Mouse (Mus musculus) lung, embryonic 14.5 days (tissue): ENCODE measurements around the gene Rapgef4. TPM values are rescaled to one million over a fixed set of nuclear protein-coding genes. Genes with fewer than 3 reads are reported as not detected.

ENCODE experiments used
- ATAC-seq: fragments of 200-750 bp; cut with Nextera tagmentation; 2 replicates; pipeline ENCODE4 v1.8.0; 2017; ENCODE audit warnings: mild to moderate bottlenecking, moderate TSS enrichment, moderate library complexity; ENCODE audit not compliant: insufficient read depth
- DNase-seq: peaks from one replicate; pipeline ENCODE4 v3.0.0-alpha.2; 2015
- H3K27ac ChIP-seq: fragments of 300-500 bp; sonication (generic); 2 replicates; pipeline ENCODE4 v1.5.1; 2014; ENCODE audit warnings: low read depth, mild to moderate bottlenecking, moderate library complexity
- H3K27me3 ChIP-seq: fragments of 300-500 bp; sonication (generic); 2 replicates; pipeline ENCODE4 v1.6.1; 2014; ENCODE audit warnings: low read length, control low read depth; ENCODE audit not compliant: insufficient read depth
- H3K36me3 ChIP-seq: fragments of 300-500 bp; sonication (generic); 2 replicates; pipeline ENCODE4 v1.6.1; 2014; ENCODE audit warnings: control low read depth; ENCODE audit not compliant: insufficient read depth
- H3K4me1 ChIP-seq: fragments of 300-500 bp; sonication (generic); 2 replicates; pipeline ENCODE4 v1.6.1; 2014; ENCODE audit warnings: antibody characterized with exemption, control low read depth; ENCODE audit not compliant: insufficient read depth
- H3K4me2 ChIP-seq: fragments of 300-500 bp; sonication (generic); 2 replicates; pipeline ENCODE4 v1.6.1; 2014; ENCODE audit warnings: mild to moderate bottlenecking
- H3K4me3 ChIP-seq: fragments of 300-500 bp; sonication (generic); 2 replicates; pipeline ENCODE4 v1.5.1; 2014; ENCODE audit warnings: low read depth, low read length
- H3K9ac ChIP-seq: fragments of 300-500 bp; sonication (generic); 2 replicates; pipeline ENCODE4 v1.6.1; 2014
- H3K9me3 ChIP-seq: fragments of 300-500 bp; sonication (generic); 2 replicates; pipeline ENCODE4 v1.6.1; 2016; ENCODE audit warnings: low read depth, low read length, control low read depth
- CTCF ChIP-seq: IDR thresholded peaks from 2 replicates; pipeline ENCODE4 v1.5.1; 2016; ENCODE audit warnings: antibody characterized with exemption, low read depth
- WGBS: fragments of 180-500 bp; shearing (Covaris S2); extraction: QIAGEN DNeasy Blood & Tissue Kit; methylation state at CpG from one replicate; pipeline ENCODE4 v1.1.7; 2014; 5-methylcytosine and 5-hydroxymethylcytosine counted together
- polyA plus RNA-seq: library from polyadenylated mRNA; unstranded; fragments of >200 nt; fragmentation: Nextera tagmentation; extraction: Ambion mirVana; gene quantifications from 2 replicates; pipeline ENCODE4 v1.2.1, GENCODE M21; 2014

Rapgef4 gene
- polyA plus RNA-seq, 1 experiment from 2014 or later, result 3.5 TPM

DNA sequence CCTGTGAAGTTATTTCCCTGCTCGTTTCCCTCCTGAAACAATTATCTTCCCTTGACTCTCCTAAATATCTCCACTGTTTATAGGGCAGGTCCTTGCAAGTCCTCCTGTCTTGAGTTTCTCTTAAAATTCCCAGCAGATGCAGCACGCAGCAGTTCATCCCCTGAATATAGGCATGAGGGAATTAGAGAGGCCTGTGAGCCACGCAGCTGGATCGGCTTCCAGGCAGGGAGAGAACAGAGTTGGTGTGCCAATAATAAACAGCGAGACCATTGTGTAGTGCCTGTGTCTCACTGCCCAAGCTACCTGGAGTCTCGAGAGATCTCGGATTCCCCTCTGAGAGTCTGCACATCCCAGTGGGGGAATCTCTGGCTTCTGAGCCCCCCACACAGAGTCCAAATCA lies 259.0 kb downstream of the Rapgef4 start:
- no peak overlapping the region for H3K27ac ChIP-seq
- no peak for TF ChIP-seq CTCF

DNA sequence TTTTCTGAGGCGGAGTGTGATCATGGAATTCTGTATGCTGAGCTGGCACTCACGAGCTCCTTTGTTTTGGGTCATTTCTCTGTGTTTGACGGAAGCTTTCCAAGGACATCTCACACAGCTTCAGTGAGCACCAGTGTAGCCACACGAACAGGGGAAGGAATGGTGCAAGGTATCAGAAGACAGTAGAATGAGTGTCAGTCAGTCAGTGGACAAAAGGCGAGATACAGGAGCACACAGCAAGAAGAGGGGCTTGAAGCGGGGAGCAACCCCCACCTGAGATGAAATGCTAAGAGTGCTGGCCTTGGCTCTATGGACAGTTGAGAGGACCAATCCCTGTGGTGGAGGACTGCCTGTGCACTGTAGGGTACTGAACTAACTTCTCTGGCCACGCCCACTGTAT lies 259.7 kb downstream of the Rapgef4 start:
- no peak for TF ChIP-seq CTCF
- H3K27me3 ChIP-seq, result no peaks in the 10 kb centered on the region
- 73% methylated on average over 7 of the region's 7 CpGs for WGBS
- no peak for ATAC-seq
- no peaks in the 10 kb centered on the region for H3K36me3 ChIP-seq
- DNase-seq, result no peak
- H3K4me2 ChIP-seq, result no peak overlapping the region
- H3K9ac ChIP-seq, result no peak overlapping the region
- no peaks in the 10 kb centered on the region for H3K4me1 ChIP-seq
- no peak overlapping the region for H3K27ac ChIP-seq
- H3K9me3 ChIP-seq, result no peaks in the 10 kb centered on the region
- H3K4me3 ChIP-seq, result no peak overlapping the region

More for the DNA sequence above, 259.0 kb downstream of the Rapgef4 start:
- no peak overlapping the region for H3K4me3 ChIP-seq
- no peak overlapping the region for H3K9ac ChIP-seq
- no peak overlapping the region for H3K4me2 ChIP-seq
- H3K4me1 ChIP-seq, result no peaks in the 10 kb centered on the region
- H3K27me3 ChIP-seq, result no peaks in the 10 kb centered on the region
- H3K9me3 ChIP-seq, result no peaks in the 10 kb centered on the region
- WGBS, result 56% methylated on average over 7 of the region's 7 CpGs
- no peak for DNase-seq
- ATAC-seq, result no peak
- H3K36me3 ChIP-seq, result no peaks in the 10 kb centered on the region

DNA sequence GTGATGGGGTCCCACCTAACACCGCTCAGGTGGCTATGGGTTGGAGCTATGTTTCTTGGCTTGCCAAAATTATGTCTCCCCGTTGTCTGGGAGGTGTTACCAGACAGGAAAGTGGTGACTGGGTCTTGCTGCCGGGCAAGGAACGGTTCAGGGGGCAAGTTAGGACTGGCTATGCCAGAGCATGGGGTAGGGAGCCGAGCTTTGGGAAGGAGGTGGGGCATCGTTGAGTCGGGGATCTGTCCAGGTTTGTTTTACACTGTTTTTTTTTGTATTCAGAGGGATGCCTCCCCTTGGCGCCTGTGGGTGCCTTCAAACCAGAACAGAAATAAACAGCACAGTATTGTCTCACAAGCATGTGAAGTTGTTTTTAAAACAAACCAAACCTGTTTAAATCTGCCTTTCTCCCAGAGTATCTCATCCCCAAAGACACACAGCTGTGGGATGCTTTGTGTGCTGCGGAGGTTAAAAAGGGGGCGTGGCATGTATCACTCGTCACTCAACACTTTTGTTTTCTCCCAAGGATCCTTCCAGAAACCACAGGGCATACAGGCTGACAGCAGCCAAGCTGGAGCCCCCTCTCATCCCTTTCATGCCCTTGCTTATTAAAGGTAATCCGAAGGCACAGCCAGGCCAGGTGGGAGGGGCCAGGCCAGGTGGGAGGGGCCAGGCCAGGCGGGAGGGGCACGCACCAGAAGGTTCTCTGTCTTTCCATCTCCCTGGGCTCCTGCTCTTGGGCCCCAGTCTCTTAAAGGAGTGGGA lies 260.9 kb downstream of the Rapgef4 start:
- Histone ChIP-seq H3K27ac (no peak overlapping the region), H3K27me3 (no peaks in the 10 kb centered on the region), H3K9me3 (no peaks in the 10 kb centered on the region), H3K4me3 (peak overlapping the region; percentile 17; the same call in 1 of the 2 replicates), H3K36me3 (no peaks in the 10 kb centered on the region), H3K9ac (no peak overlapping the region), H3K4me1 (no peaks in the 10 kb centered on the region), H3K4me2 (peak overlapping the region; percentile 47; the same call in 1 of the 2 replicates)
- DNase-seq (peak; percentile 29), ATAC-seq (no peak)
- no peak for TF ChIP-seq CTCF
- 39% methylated on average over 14 of the region's 14 CpGs for WGBS

DNA sequence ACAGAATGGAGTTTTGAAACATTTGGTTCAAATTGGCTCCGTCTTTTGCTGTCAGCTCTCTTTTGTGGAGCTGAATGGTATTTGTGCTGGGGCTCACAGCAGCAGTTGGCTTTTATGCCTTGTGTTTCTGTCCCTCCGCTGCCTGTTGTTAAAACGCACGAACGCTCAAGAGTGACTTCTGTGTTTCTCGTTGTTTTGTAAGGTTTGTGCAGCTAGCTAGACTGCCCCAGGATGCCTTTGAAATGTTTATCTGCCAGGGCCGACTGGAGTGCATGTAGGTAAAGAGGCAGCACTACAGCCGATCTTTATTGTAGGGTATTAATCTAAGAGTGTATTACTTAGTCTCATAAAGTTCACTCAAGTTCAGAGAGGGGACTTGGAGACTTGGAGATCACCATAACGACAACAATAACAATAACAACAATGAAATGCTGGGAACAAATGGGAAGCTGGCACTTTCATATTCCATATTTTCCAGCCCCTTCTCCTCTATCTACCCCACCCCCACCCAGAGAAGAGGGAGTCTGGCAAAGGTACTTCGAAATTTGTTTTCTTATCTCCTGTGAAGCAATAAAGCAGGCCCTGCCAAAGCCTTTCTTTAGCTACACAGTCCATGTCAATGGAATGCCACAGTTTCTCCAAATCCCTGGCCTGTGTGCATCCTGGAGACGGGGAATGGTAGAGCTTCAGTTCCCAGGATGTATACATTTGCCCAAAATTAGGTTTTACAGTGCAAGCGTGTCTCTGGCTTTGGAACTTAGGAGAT lies 262.1 kb downstream of the Rapgef4 start:
- H3K4me2 ChIP-seq, result no peak overlapping the region
- H3K36me3 ChIP-seq, result no peaks in the 10 kb centered on the region
- WGBS, result 71% methylated on average over 12 of the region's 12 CpGs
- no peaks in the 10 kb centered on the region for H3K9me3 ChIP-seq
- ATAC-seq, result no peak
- TF ChIP-seq CTCF, result no peak
- no peak for DNase-seq
- no peaks in the 10 kb centered on the region for H3K4me1 ChIP-seq
- H3K4me3 ChIP-seq, result no peak overlapping the region
- no peaks in the 10 kb centered on the region for H3K27me3 ChIP-seq
- no peak overlapping the region; the same call in 1 of the 2 replicates for H3K27ac ChIP-seq
- no peak overlapping the region for H3K9ac ChIP-seq

DNA sequence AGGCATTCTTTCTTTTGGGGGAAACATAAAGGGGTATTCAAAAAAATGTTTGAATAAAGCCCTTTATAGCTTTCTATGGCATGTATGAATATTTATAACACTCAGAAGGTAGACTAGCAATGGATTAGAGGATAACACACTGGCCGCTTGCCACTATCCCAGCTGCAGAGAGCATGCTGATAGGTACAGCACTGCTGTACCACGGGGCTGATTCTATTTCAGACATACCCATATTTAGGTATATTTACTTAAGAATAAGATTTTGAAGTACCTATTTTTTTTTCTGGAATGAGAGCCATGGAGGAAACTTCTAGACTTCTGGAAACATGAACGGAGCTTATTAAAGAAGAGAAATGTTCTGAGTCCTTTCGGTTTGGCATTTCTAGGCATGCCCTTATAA lies 264.6 kb downstream of the Rapgef4 start:
- no peak overlapping the region for H3K4me3 ChIP-seq
- no peaks in the 10 kb centered on the region for H3K4me1 ChIP-seq
- no peak for TF ChIP-seq CTCF
- no peaks in the 10 kb centered on the region for H3K9me3 ChIP-seq
- no peak for ATAC-seq
- H3K4me2 ChIP-seq, result no peak overlapping the region
- H3K27me3 ChIP-seq, result no peaks in the 10 kb centered on the region
- WGBS, result 66% methylated on average over 4 of the region's 4 CpGs
- no peak overlapping the region for H3K27ac ChIP-seq
- no peak overlapping the region for H3K9ac ChIP-seq
- H3K36me3 ChIP-seq, result no peaks in the 10 kb centered on the region
- DNase-seq, result no peak

DNA sequence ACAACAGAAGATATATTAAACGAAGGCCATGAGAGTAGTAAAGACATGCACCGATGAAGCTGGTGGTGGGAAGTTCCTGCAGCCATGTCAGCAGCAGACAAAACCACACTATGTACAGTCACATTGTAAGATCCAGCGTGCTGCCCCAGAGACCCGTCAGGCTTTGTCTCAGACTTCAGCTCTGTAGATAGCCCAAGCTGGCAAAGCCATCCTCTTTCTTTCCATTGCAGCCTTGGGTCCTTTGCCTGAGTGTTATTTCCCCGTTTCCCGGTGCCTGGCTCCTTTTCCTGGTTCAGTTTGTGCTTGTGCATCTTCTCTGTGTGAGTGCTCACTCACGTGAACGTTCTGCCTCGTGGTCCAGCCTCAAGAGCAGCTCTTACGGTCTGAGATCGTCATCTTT lies 265.3 kb downstream of the Rapgef4 start:
- H3K4me1 ChIP-seq, result no peaks in the 10 kb centered on the region
- no peak overlapping the region for H3K27ac ChIP-seq

DNA sequence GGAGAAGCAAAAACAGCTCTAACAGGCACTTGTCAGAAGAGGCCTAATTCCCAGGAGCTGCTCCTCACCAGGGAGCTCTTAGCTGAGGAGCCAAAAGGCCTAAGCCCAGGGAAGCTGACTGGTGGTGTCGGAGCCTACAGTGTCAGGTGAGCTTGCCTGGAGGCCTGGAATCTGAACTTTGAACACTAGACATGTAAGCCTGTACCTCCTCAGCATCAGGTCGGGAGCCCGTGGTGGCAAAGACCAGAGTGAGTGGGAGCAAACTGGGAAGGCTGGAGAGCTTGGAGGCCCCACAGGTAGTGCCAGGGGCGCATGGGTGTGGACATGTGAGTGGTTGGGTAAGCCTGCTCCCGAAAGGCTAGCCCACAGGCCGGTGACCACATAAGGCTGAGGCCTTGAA lies 266.8 kb downstream of the Rapgef4 start:
- Histone ChIP-seq H3K36me3 (no peaks in the 10 kb centered on the region), H3K4me1 (no peaks in the 10 kb centered on the region), H3K27me3 (no peaks in the 10 kb centered on the region), H3K4me2 (no peak overlapping the region), H3K27ac (no peak overlapping the region), H3K9me3 (no peaks in the 10 kb centered on the region), H3K4me3 (no peak overlapping the region), H3K9ac (no peak overlapping the region)
- WGBS, result 87% methylated on average over 6 of the region's 6 CpGs
- DNase-seq (no peak), ATAC-seq (no peak)
- TF ChIP-seq CTCF, result no peak

More for the DNA sequence above, 265.3 kb downstream of the Rapgef4 start:
- DNase-seq (no peak), ATAC-seq (no peak)
- H3K9me3 ChIP-seq, result no peaks in the 10 kb centered on the region
- no peaks in the 10 kb centered on the region for H3K36me3 ChIP-seq
- H3K9ac ChIP-seq, result no peak overlapping the region
- no peak overlapping the region for H3K4me3 ChIP-seq
- 87% methylated on average over 11 of the region's 11 CpGs for WGBS
- H3K27me3 ChIP-seq, result no peaks in the 10 kb centered on the region
- no peak for TF ChIP-seq CTCF
- H3K4me2 ChIP-seq, result no peak overlapping the region
